Mouse (Mus musculus): ENCODE measurements around the gene Slc38a4. TPM values are rescaled to one million over a fixed set of nuclear protein-coding genes. Genes with fewer than 3 reads are reported as not detected.

Slc38a4 gene
- polyA plus RNA-seq, 1 experiment: 0.09 TPM

GRCm38 (mm10) chr15:96953112-96953937, 102.4 kb downstream of the Slc38a4 start:
- Histone ChIP-seq H3K36me3 (ENCODE audit: control insufficient read depth, insufficient read depth, low read length) (no peaks in the 10 kb centered on the region), H3K4me1 (ENCODE audit: control insufficient read depth, insufficient read depth, insufficient read length) (no peaks in the 10 kb centered on the region), H3K27me3 (ENCODE audit: control insufficient read depth, insufficient read depth, low read length) (no peaks in the 10 kb centered on the region), H3K4me3 (ENCODE audit: extremely low read depth, insufficient read depth, insufficient read length) (no peak overlapping the region), H3K27ac (ENCODE audit: insufficient read depth, low read length) (no peak overlapping the region)
- TF ChIP-seq POLR2A (IDR thresholded peaks at IDR 0.05; ENCODE audit: low read depth, low read length) (no peak), CTCF (IDR thresholded peaks at IDR 0.05; ENCODE audit: extremely low read depth, insufficient read depth, insufficient read length, insufficient replicate concordance) (peak; percentile 68; the same call in 1 of the 2 replicates)
- WGBS: 32% methylated on average over 23 of the region's 23 CpGs
- peak in 1 of 2 experiments; percentile 40 for DNase-seq (ENCODE audit: low read depth in 1 of 2, low spot score in 2 of 2)

GRCm38 (mm10) chr15:96952488-96952887, 103.3 kb downstream of the Slc38a4 start:
- 85% methylated on average over 8 of the region's 8 CpGs for WGBS
- Histone ChIP-seq H3K27me3 (ENCODE audit: control insufficient read depth, insufficient read depth, low read length) (no peaks in the 10 kb centered on the region), H3K36me3 (ENCODE audit: control insufficient read depth, insufficient read depth, low read length) (no peaks in the 10 kb centered on the region), H3K27ac (ENCODE audit: insufficient read depth, low read length) (no peak overlapping the region), H3K4me3 (ENCODE audit: extremely low read depth, insufficient read depth, insufficient read length) (no peak overlapping the region), H3K4me1 (ENCODE audit: control insufficient read depth, insufficient read depth, insufficient read length) (no peaks in the 10 kb centered on the region)
- DNase-seq (ENCODE audit: low read depth in 1 of 2, low spot score in 2 of 2): no peak
- TF ChIP-seq CTCF (IDR thresholded peaks at IDR 0.05; ENCODE audit: extremely low read depth, insufficient read depth, insufficient read length, insufficient replicate concordance) (no peak), POLR2A (IDR thresholded peaks at IDR 0.05; ENCODE audit: low read depth, low read length) (no peak)

GRCm38 (mm10) chr15:96951783-96952182, 104.0 kb downstream of the Slc38a4 start:
- H3K4me3 ChIP-seq (ENCODE audit: extremely low read depth, insufficient read depth, insufficient read length): no peak overlapping the region
- DNase-seq (ENCODE audit: low read depth in 1 of 2, low spot score in 2 of 2): no peak

GRCm38 (mm10) chr15:96948471-96948870, 107.3 kb downstream of the Slc38a4 start:
- Histone ChIP-seq H3K4me3 (ENCODE audit: extremely low read depth, insufficient read depth, insufficient read length) (no peak overlapping the region), H3K4me1 (ENCODE audit: control insufficient read depth, insufficient read depth, insufficient read length) (no peaks in the 10 kb centered on the region), H3K27ac (ENCODE audit: insufficient read depth, low read length) (no peak overlapping the region), H3K27me3 (ENCODE audit: control insufficient read depth, insufficient read depth, low read length) (no peaks in the 10 kb centered on the region), H3K36me3 (ENCODE audit: control insufficient read depth, insufficient read depth, low read length) (no peaks in the 10 kb centered on the region)
- 82% methylated on average over 6 of the region's 6 CpGs for whole genome bisulfite sequencing
- TF ChIP-seq POLR2A (IDR thresholded peaks at IDR 0.05; ENCODE audit: low read depth, low read length): no peak
- peak; percentile 63; the same call in 1 of the 2 replicates for TF ChIP-seq CTCF (IDR thresholded peaks at IDR 0.05; ENCODE audit: extremely low read depth, insufficient read depth, insufficient read length, insufficient replicate concordance)
- DNase-seq (ENCODE audit: low read depth in 1 of 2, low spot score in 2 of 2): peak in 1 of 2 experiments; percentile 38

More at GRCm38 (mm10) chr15:96951783-96952182, 104.0 kb downstream of the Slc38a4 start:
- H3K27me3 ChIP-seq (ENCODE audit: control insufficient read depth, insufficient read depth, low read length): no peaks in the 10 kb centered on the region
- no peak for TF ChIP-seq POLR2A (IDR thresholded peaks at IDR 0.05; ENCODE audit: low read depth, low read length)
- no peaks in the 10 kb centered on the region for H3K4me1 ChIP-seq (ENCODE audit: control insufficient read depth, insufficient read depth, insufficient read length)
- H3K36me3 ChIP-seq (ENCODE audit: control insufficient read depth, insufficient read depth, low read length): no peaks in the 10 kb centered on the region
- WGBS: 70% methylated on average over 5 of the region's 5 CpGs
- no peak overlapping the region for H3K27ac ChIP-seq (ENCODE audit: insufficient read depth, low read length)

Other genes with a start within 250 kb of the Slc38a4 start
- 53.8 and 54.4 TPM in 2 replicates for gene Pced1b, start 191.2 kb upstream of the Slc38a4 start, polyA plus RNA-seq (2012; rRNA removed)
- 1.7 and 2.0 TPM in 2 replicates for gene Amigo2, start 191.3 kb upstream of the Slc38a4 start, polyA plus RNA-seq (2012; rRNA removed)